In genomic region chr4:109255727-109256417, GRCm38 (mm10) we compare ENCODE assay signal across 32 mouse cellular contexts. TPM values are rescaled to one million over a fixed set of nuclear protein-coding genes. Genes with fewer than 3 reads are reported as not detected.
DNase-seq lines count a peak whose midpoint lies in the region; ATAC-seq and TF ChIP-seq lines count a peak whose summit lies in the region.
"Had no signal": no experiment of that assay in that cellular context is flagged by ENCODE, and none has a peak within 500 bp of the region (broad histone marks: within the 10 kb centered on the region; RNA-seq: fewer than 3 reads in every experiment).

No protein-coding gene starts in this region.

- H3K27me3 ChIP-seq in testis, adult 2 months (ENCODE audit: control insufficient read depth, insufficient read depth, low read length), result no peaks in the 10 kb centered on the region
- H3K27me3 ChIP-seq in liver, embryonic 11.5 days (replicated peaks; ENCODE audit: control insufficient read depth, insufficient read depth, low read length), result no peaks in the 10 kb centered on the region
- no peaks in the 10 kb centered on the region for H3K27me3 ChIP-seq in liver, embryonic 16.5 days (ENCODE audit: control insufficient read depth, insufficient read depth, low read depth, low read length)
- H3K27me3 ChIP-seq in stomach, postnatal 0 days (ENCODE audit: control insufficient read depth, insufficient read depth, low read length), result no peaks in the 10 kb centered on the region
- H3K27me3 ChIP-seq: embryonic facial prominence, embryonic 13.5 days; forebrain, embryonic 12.5 days; hindbrain, embryonic 13.5 days; lung, embryonic 15.5 days had no signal

- TF ChIP-seq CTCF in testis, adult 2 months (IDR thresholded peaks at IDR 0.05; ENCODE audit: control insufficient read depth, insufficient read depth, insufficient replicate concordance, low read depth, low read length), result no peak
- TF ChIP-seq CTCF in stomach, postnatal 0 days (IDR thresholded peaks at IDR 0.05; ENCODE audit: low read depth), result no peak

- no peak overlapping the region for H3K4me3 ChIP-seq in testis, adult 2 months (ENCODE audit: control insufficient read depth, low read depth, low read length)
- H3K4me3 ChIP-seq in liver, embryonic 11.5 days (ENCODE audit: low read depth, low read length), result no peak overlapping the region
- H3K4me3 ChIP-seq in liver, embryonic 16.5 days (ENCODE audit: low read depth, low read length), result no peak overlapping the region
- no peak overlapping the region for H3K4me3 ChIP-seq in stomach, postnatal 0 days (ENCODE audit: low read depth, low read length)
- H3K4me3 ChIP-seq: embryonic facial prominence, embryonic 13.5 days; forebrain, embryonic 12.5 days; hindbrain, embryonic 13.5 days; layer of hippocampus, adult 2 months; lung, embryonic 15.5 days had no signal

- 52% methylated on average over 11 of the region's 11 CpGs for WGBS in liver, embryonic 11.5 days
- 27% methylated on average over 11 of the region's 11 CpGs for WGBS in liver, embryonic 16.5 days (ENCODE audit: insufficient replicate concordance)
- 75% methylated on average over 11 of the region's 11 CpGs for WGBS in stomach, postnatal 0 days

- DNase-seq in testis, postnatal 14 days (ENCODE audit: low spot score), result no peak
- DNase-seq in liver, embryonic 11.5 days (ENCODE audit: low spot score), result no peak
- no peak for DNase-seq in adrenal gland, adult (ENCODE audit: inconsistent age in 2 of 2, low spot score in 1 of 2)
- no peak for DNase-seq in gastrocnemius, adult 8-10 months (ENCODE audit: low spot score in 2 of 2)
- DNase-seq in stomach, postnatal 0 days (ENCODE audit: low spot score), result no peak
- DNase-seq: adrenal gland, postnatal 10 days; cerebellum, adult 11 months; cerebellum, adult 9-10 months; cerebellum, postnatal 36 days; embryo, embryonic 11 days; forebrain, postnatal 0 days; gastrocnemius, postnatal 14 days; heart, postnatal 36 days; kidney, adult 11 months; kidney, postnatal 25 days; left cerebral cortex, postnatal 4 days; lung, postnatal 36 days; midbrain, embryonic 14.5 days; thymus, adult 18-20 months; thymus, postnatal 25 days had no signal

- H3K4me2 ChIP-seq in liver, embryonic 11.5 days, result peak overlapping the region; percentile 50
- peak overlapping the region; percentile 44 for H3K4me2 ChIP-seq in liver, embryonic 16.5 days (ENCODE audit: low read depth, low read length)
- no peak overlapping the region for H3K4me2 ChIP-seq in stomach, postnatal 0 days (replicated peaks; ENCODE audit: low read depth)
- H3K4me2 ChIP-seq: embryonic facial prominence, embryonic 13.5 days; forebrain, embryonic 12.5 days; hindbrain, embryonic 13.5 days; lung, embryonic 15.5 days had no signal

- TF ChIP-seq EP300 in stomach, postnatal 0 days (optimal IDR thresholded peaks at IDR 0.05), result no peak

- H3K36me3 ChIP-seq in testis, adult 2 months (ENCODE audit: control insufficient read depth, insufficient read depth, low read length), result no peaks in the 10 kb centered on the region
- no peaks in the 10 kb centered on the region for H3K36me3 ChIP-seq in liver, embryonic 11.5 days (ENCODE audit: control insufficient read depth, insufficient read depth, low read length)
- H3K36me3 ChIP-seq in liver, embryonic 16.5 days (ENCODE audit: control insufficient read depth, insufficient read depth), result no peaks in the 10 kb centered on the region
- no peaks in the 10 kb centered on the region for H3K36me3 ChIP-seq in stomach, postnatal 0 days (ENCODE audit: control insufficient read depth, insufficient read depth, low read length)
- H3K36me3 ChIP-seq: embryonic facial prominence, embryonic 13.5 days; forebrain, embryonic 12.5 days; hindbrain, embryonic 13.5 days; lung, embryonic 15.5 days had no signal

- peak overlapping the region; percentile 75; the same call in 1 of the 2 replicates for H3K27ac ChIP-seq in testis, adult 2 months (ENCODE audit: control insufficient read depth, insufficient read depth, low read depth, low read length)
- peak overlapping the region; percentile 88 for H3K27ac ChIP-seq in liver, embryonic 11.5 days (ENCODE audit: low read depth, low read length)
- H3K27ac ChIP-seq in liver, embryonic 16.5 days (ENCODE audit: low read length), result peak overlapping the region; percentile 49; the same call in 1 of the 2 replicates
- H3K27ac ChIP-seq in stomach, postnatal 0 days (replicated peaks), result no peak overlapping the region
- H3K27ac ChIP-seq: embryonic facial prominence, embryonic 13.5 days; forebrain, embryonic 12.5 days; hindbrain, embryonic 13.5 days; layer of hippocampus, adult 2 months; lung, embryonic 15.5 days had no signal

- H3K4me1 ChIP-seq in testis, adult 2 months (ENCODE audit: control insufficient read depth, insufficient read depth, low read length), result no peaks in the 10 kb centered on the region; the same call in 1 of the 2 replicates
- peaks cover 32% of the 10 kb centered on the region for H3K4me1 ChIP-seq in liver, embryonic 11.5 days (replicated peaks; ENCODE audit: control insufficient read depth, insufficient read depth, low read length)
- peaks cover 26% of the 10 kb centered on the region for H3K4me1 ChIP-seq in liver, embryonic 16.5 days (ENCODE audit: control insufficient read depth, low read depth, low read length)
- H3K4me1 ChIP-seq in stomach, postnatal 0 days (replicated peaks; ENCODE audit: control insufficient read depth, insufficient read depth), result no peaks in the 10 kb centered on the region
- H3K4me1 ChIP-seq: embryonic facial prominence, embryonic 13.5 days; forebrain, embryonic 12.5 days; hindbrain, embryonic 13.5 days had no signal

- no peak for TF ChIP-seq POLR2A in testis, adult 2 months (IDR thresholded peaks at IDR 0.05; ENCODE audit: control insufficient read depth, low read depth, low read length)

- peak overlapping the region; percentile 43; the same call in 1 of the 2 replicates for H3K9ac ChIP-seq in liver, embryonic 11.5 days (ENCODE audit: low read depth, low read length)
- no peak overlapping the region for H3K9ac ChIP-seq in liver, embryonic 16.5 days (ENCODE audit: low read depth, low read length)
- H3K9ac ChIP-seq in stomach, postnatal 0 days (ENCODE audit: low read length), result no peak overlapping the region
- H3K9ac ChIP-seq: embryonic facial prominence, embryonic 13.5 days; forebrain, embryonic 12.5 days; forebrain, postnatal 0 days; hindbrain, embryonic 13.5 days; lung, embryonic 15.5 days had no signal

- no peaks in the 10 kb centered on the region for H3K9me3 ChIP-seq in liver, embryonic 11.5 days (ENCODE audit: control insufficient read depth, low read length)
- H3K9me3 ChIP-seq in liver, embryonic 16.5 days (replicated peaks; ENCODE audit: control insufficient read depth, low read length), result no peaks in the 10 kb centered on the region
- no peaks in the 10 kb centered on the region for H3K9me3 ChIP-seq in stomach, postnatal 0 days (ENCODE audit: control insufficient read depth, low read length)
- H3K9me3 ChIP-seq: embryonic facial prominence, embryonic 13.5 days; hindbrain, embryonic 13.5 days; lung, embryonic 15.5 days had no signal

- peak; percentile 75 for ATAC-seq in liver, embryonic 11.5 days (replicated peaks; ENCODE audit: low FRiP score)
- peak; percentile 69 for ATAC-seq in liver, embryonic 16.5 days (ENCODE audit: low read depth)
- ATAC-seq in stomach, postnatal 0 days (ENCODE audit: low FRiP score, low TSS enrichment), result no peak
- ATAC-seq: CD4-positive, CD25-positive, alpha-beta regulatory T cell, adult 4 months; forebrain, postnatal 0 days had no signal

RNA-seq across cellular contexts. Expression of gene Calr4, which starts 21.6 kb away (rescaled TPM):
- 1.8 and 2.4 TPM in 2 replicates for polyA plus RNA-seq in testis, adult 2 months (2012; rRNA removed)
- polyA plus RNA-seq in liver, embryonic 11.5 days (2014; fragmentation: Nextera tagmentation; extraction: Ambion mirVana), result 0.12 TPM in 2 replicates
- not detected in 2 replicates for polyA plus RNA-seq in liver, embryonic 16.5 days (2015; fragmentation: Nextera tagmentation; extraction: Ambion mirVana)
- not detected for total RNA-seq in gastrocnemius, adult 8-10 months (2022)
- 0.05 TPM in 1 of 2 replicates, not detected in the other for polyA plus RNA-seq in stomach, postnatal 0 days (2015; fragmentation: Nextera tagmentation; extraction: Ambion mirVana)
- total RNA-seq: granulocyte monocyte progenitor cell, adult 5-6 weeks; heart, postnatal 36 days; monocyte, adult 5-6 weeks had no signal
- polyA plus RNA-seq: CD4-positive, CD25-positive, alpha-beta regulatory T cell, adult 4 months; forebrain, embryonic 12.5 days; heart, embryonic 16.5 days; lung, embryonic 15.5 days; small intestine, adult 2 months had no signal

RNA-seq across cellular contexts. Expression of gene Eps15, which starts 24.2 kb away (rescaled TPM):
- 36.4 and 39.4 TPM in 2 replicates for polyA plus RNA-seq in testis, adult 2 months (2012; rRNA removed)
- 70.4 and 79.8 TPM in 2 replicates for polyA plus RNA-seq in liver, embryonic 11.5 days (2014; fragmentation: Nextera tagmentation; extraction: Ambion mirVana)
- polyA plus RNA-seq in liver, embryonic 16.5 days (2015; fragmentation: Nextera tagmentation; extraction: Ambion mirVana), result 35.7 and 37.5 TPM in 2 replicates
- 10 to 100 TPM; 80.2 to 94.6 (median 83.7) TPM for total RNA-seq in gastrocnemius, adult 8-10 months (2022)
- 20.0 and 25.0 TPM in 2 replicates for polyA plus RNA-seq in stomach, postnatal 0 days (2015; fragmentation: Nextera tagmentation; extraction: Ambion mirVana)

RNA-seq across cellular contexts. Expression of gene Osbpl9, which starts 53.8 kb away (rescaled TPM):
- 90.5 and 100 TPM in 2 replicates for polyA plus RNA-seq in testis, adult 2 months (2012; rRNA removed)
- 40.6 and 45.7 TPM in 2 replicates for polyA plus RNA-seq in liver, embryonic 11.5 days (2014; fragmentation: Nextera tagmentation; extraction: Ambion mirVana)
- 27.2 and 28.6 TPM in 2 replicates for polyA plus RNA-seq in liver, embryonic 16.5 days (2015; fragmentation: Nextera tagmentation; extraction: Ambion mirVana)
- 100 to 1,000 TPM in 1 of 4 experiments, 10 to 100 TPM in 3; 95.4 to 108 (median 97.7) TPM for total RNA-seq in gastrocnemius, adult 8-10 months (2022)
- 45.0 and 45.5 TPM in 2 replicates for polyA plus RNA-seq in stomach, postnatal 0 days (2015; fragmentation: Nextera tagmentation; extraction: Ambion mirVana)
